Mouse (Mus musculus) spleen, adult 2 months (tissue): Measurements from ENCODE around the gene Tmx1. TPM values are rescaled to one million over a fixed set of nuclear protein-coding genes. Genes with fewer than 3 reads are reported as not detected.

Experiments used
- DNase-seq, 2 experiments: peaks; one replicate each; pipeline versions ENCODE4 v3.0.0 to v3.0.0-alpha.2; 2012 to 2021; ENCODE audit warnings: low spot score in 2 of 2, low read depth in 1 of 2
- H3K27ac ChIP-seq: fragments of 200-500 bp; 2 replicates; pipeline ENCODE4 v1.5.1; 2012; ENCODE audit warnings: low read length, inconsistent platforms; ENCODE audit not compliant: insufficient read depth
- H3K27me3 ChIP-seq: fragments of 200-500 bp; 2 replicates; pipeline ENCODE4 v1.6.1; 2012; ENCODE audit warnings: mild to moderate bottlenecking, moderate library complexity, low read length, inconsistent platforms; ENCODE audit not compliant: control insufficient read depth, insufficient read depth
- H3K36me3 ChIP-seq: fragments of 200-500 bp; 2 replicates; pipeline ENCODE4 v1.6.1; 2012; ENCODE audit warnings: mild to moderate bottlenecking, low read length, inconsistent platforms; ENCODE audit not compliant: control insufficient read depth, insufficient read depth
- H3K4me1 ChIP-seq: fragments of 200-500 bp; 2 replicates; pipeline ENCODE4 v1.6.1; 2011; ENCODE audit warnings: inconsistent platforms; ENCODE audit not compliant: control insufficient read depth, insufficient read depth, insufficient read length
- H3K4me3 ChIP-seq: fragments of 200-500 bp; 2 replicates; pipeline ENCODE4 v1.5.1; 2011; ENCODE audit warnings: mild to moderate bottlenecking, inconsistent platforms; ENCODE audit not compliant: insufficient read depth, insufficient read length; ENCODE audit errors: extremely low read depth
- CTCF ChIP-seq: fragments of 200-500 bp; IDR thresholded peaks from 2 replicates; pipeline ENCODE4 v1.5.1; 2011; ENCODE audit warnings: mild to moderate bottlenecking, inconsistent platforms; ENCODE audit not compliant: insufficient read depth, insufficient read length, insufficient replicate concordance; ENCODE audit errors: extremely low read depth
- POLR2A ChIP-seq: fragments of 200-500 bp; IDR thresholded peaks from 2 replicates; pipeline ENCODE4 v1.6.1; 2011; ENCODE audit warnings: low read depth, low read length, inconsistent platforms
- WGBS: fragments of 180-500 bp; shearing (Covaris S2); methylation state at CpG from one replicate; pipeline ENCODE4 v1.1.7; 2018; 5-methylcytosine and 5-hydroxymethylcytosine counted together
- polyA plus RNA-seq: library from polyadenylated mRNA; depleted of rRNA; stranded (reverse); fragments of >200 nt; gene quantifications from 2 replicates; pipeline ENCODE4 v1.2.3, GENCODE M21; 2012; rRNA removed

Tmx1 gene
- polyA plus RNA-seq, 1 experiment, result 5.3 TPM

GRCm38 (mm10) chr12:70505971-70506370 is 53.1 kb downstream of the Tmx1 start:
- DNase-seq, result no peak
- Histone ChIP-seq H3K4me3 (no peak overlapping the region), H3K27me3 (no peaks in the 10 kb centered on the region), H3K27ac (no peak overlapping the region), H3K4me1 (no peaks in the 10 kb centered on the region), H3K36me3 (no peaks in the 10 kb centered on the region)
- no peak for TF ChIP-seq CTCF
- TF ChIP-seq POLR2A, result no peak
- WGBS, result 85% methylated on average over 5 of the region's 5 CpGs

DNA sequence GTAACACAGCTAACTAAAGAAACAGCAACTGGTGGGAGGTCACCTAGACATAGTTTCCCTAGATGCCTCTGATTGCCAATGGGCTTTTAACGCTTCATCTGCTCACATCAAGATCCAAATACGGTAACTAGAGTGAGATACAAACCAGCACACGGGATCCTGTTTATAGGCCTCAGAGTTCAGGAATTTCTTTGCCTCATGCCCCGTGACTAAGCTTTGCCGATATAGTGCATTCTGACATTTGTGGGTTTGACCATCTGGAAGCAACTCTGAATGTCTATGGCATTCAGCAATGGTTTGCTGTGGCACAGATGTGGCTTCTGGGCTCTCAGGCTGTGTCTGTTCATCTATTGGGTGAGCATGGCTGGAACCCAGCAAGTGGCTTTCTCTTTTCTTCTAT is 59.1 kb downstream of the Tmx1 start:
- Histone ChIP-seq H3K27ac (no peak overlapping the region), H3K4me3 (no peak overlapping the region), H3K4me1 (no peaks in the 10 kb centered on the region), H3K27me3 (no peaks in the 10 kb centered on the region), H3K36me3 (no peaks in the 10 kb centered on the region)
- DNase-seq, result no peak
- TF ChIP-seq POLR2A, result no peak
- no peak for TF ChIP-seq CTCF
- 91% methylated on average over 5 of the region's 5 CpGs for WGBS

- Histone ChIP-seq H3K27me3 (no peaks in the 10 kb centered on the region), H3K4me3 (no peak overlapping the region), H3K27ac (no peak overlapping the region), H3K36me3 (no peaks in the 10 kb centered on the region), H3K4me1 (no peaks in the 10 kb centered on the region)
- TF ChIP-seq CTCF, result no peak
- no peak for TF ChIP-seq POLR2A
- 96% methylated on average over 2 of the region's 2 CpGs for WGBS
- no peak for DNase-seq
Measured at GRCm38 (mm10) chr12:70512431-70512830, 59.5 kb downstream of the Tmx1 start.

Other genes starting within 250 kb of the Tmx1 start
- gene Pygl, start 221.6 kb upstream of the Tmx1 start, polyA plus RNA-seq, result 12.9 and 13.2 TPM in 2 replicates
- 0.02 TPM in 1 of 2 replicates, not detected in the other for gene Trim9, start 105.5 kb upstream of the Tmx1 start, polyA plus RNA-seq